Mouse (Mus musculus) stomach, embryonic 15.5 days (tissue): ENCODE measurements at regions not wholly inside any gene's neighbourhood (a gene's known extent, or its start where the extent isn't known, plus 50 kb on each side); places are given as distances from the start of the nearest gene placed in this dataset.

Experiments used
- ATAC-seq: fragments of 200-750 bp; cut with Nextera tagmentation; 2 replicates; pipeline ENCODE4 v1.8.0; 2017; ENCODE audit warnings: low read depth, moderate number of reproducible peaks, moderate TSS enrichment; ENCODE audit not compliant: insufficient read depth, low FRiP score
- H3K27ac ChIP-seq: fragments of 300-500 bp; sonication (generic); 2 replicates; pipeline ENCODE4 v1.5.1; 2015; ENCODE audit warnings: mild to moderate bottlenecking, inconsistent platforms
- H3K27me3 ChIP-seq: fragments of 300-500 bp; sonication (generic); replicated peaks from 2 replicates; pipeline ENCODE4 v1.6.1; 2015; ENCODE audit warnings: inconsistent platforms
- H3K36me3 ChIP-seq: fragments of 300-500 bp; sonication (generic); 2 replicates; pipeline ENCODE4 v1.6.1; 2015; ENCODE audit warnings: inconsistent platforms
- H3K4me1 ChIP-seq: fragments of 300-500 bp; sonication (generic); 2 replicates; pipeline ENCODE4 v1.6.1; 2015; ENCODE audit warnings: inconsistent platforms
- H3K4me2 ChIP-seq: fragments of 300-500 bp; sonication (generic); 2 replicates; pipeline ENCODE4 v1.6.1; 2015; ENCODE audit warnings: mild to moderate bottlenecking, inconsistent platforms
- H3K4me3 ChIP-seq: fragments of 300-500 bp; sonication (generic); replicated peaks from 2 replicates; pipeline ENCODE4 v1.5.1; 2015; ENCODE audit warnings: inconsistent platforms
- H3K9ac ChIP-seq: fragments of 300-500 bp; sonication (generic); 2 replicates; pipeline ENCODE4 v1.6.1; 2015; ENCODE audit warnings: inconsistent platforms
- H3K9me3 ChIP-seq: fragments of 300-500 bp; sonication (generic); 2 replicates; pipeline ENCODE4 v1.6.1; 2016; ENCODE audit warnings: inconsistent platforms
- WGBS: fragments of 180-500 bp; shearing (Covaris S2); methylation state at CpG from one replicate; pipeline ENCODE4 v1.1.7; 2015; 5-methylcytosine and 5-hydroxymethylcytosine counted together

GRCm38 (mm10) chr14:24646239-24646848 is 159.4 kb downstream of the Rps24 start:
- H3K9ac ChIP-seq = no peak overlapping the region
- 81% methylated on average over 6 of the region's 6 CpGs for WGBS
- H3K27ac ChIP-seq = no peak overlapping the region
- H3K9me3 ChIP-seq = no peaks in the 10 kb centered on the region
- H3K4me1 ChIP-seq = 0 out of 2 replicates have a peak, but pooled peaks cover 3% of the 10 kb centered on the region
- H3K36me3 ChIP-seq = no peaks in the 10 kb centered on the region
- no peak overlapping the region for H3K4me2 ChIP-seq
- no peak overlapping the region for H3K4me3 ChIP-seq
- ATAC-seq = no peak
- H3K27me3 ChIP-seq = no peaks in the 10 kb centered on the region

GRCm38 (mm10) chr14:24647722-24648121 is 160.8 kb downstream of the Rps24 start:
- H3K4me3 ChIP-seq = no peak overlapping the region
- no peak overlapping the region for H3K9ac ChIP-seq
- WGBS = 80% methylated on average over 4 of the region's 4 CpGs
- H3K27ac ChIP-seq = no peak overlapping the region
- H3K4me2 ChIP-seq = no peak overlapping the region
- H3K9me3 ChIP-seq = no peaks in the 10 kb centered on the region
- H3K27me3 ChIP-seq = no peaks in the 10 kb centered on the region
- 0 out of 2 replicates have a peak, but pooled peaks cover 3% of the 10 kb centered on the region for H3K4me1 ChIP-seq
- ATAC-seq = no peak
- H3K36me3 ChIP-seq = no peaks in the 10 kb centered on the region

DNA sequence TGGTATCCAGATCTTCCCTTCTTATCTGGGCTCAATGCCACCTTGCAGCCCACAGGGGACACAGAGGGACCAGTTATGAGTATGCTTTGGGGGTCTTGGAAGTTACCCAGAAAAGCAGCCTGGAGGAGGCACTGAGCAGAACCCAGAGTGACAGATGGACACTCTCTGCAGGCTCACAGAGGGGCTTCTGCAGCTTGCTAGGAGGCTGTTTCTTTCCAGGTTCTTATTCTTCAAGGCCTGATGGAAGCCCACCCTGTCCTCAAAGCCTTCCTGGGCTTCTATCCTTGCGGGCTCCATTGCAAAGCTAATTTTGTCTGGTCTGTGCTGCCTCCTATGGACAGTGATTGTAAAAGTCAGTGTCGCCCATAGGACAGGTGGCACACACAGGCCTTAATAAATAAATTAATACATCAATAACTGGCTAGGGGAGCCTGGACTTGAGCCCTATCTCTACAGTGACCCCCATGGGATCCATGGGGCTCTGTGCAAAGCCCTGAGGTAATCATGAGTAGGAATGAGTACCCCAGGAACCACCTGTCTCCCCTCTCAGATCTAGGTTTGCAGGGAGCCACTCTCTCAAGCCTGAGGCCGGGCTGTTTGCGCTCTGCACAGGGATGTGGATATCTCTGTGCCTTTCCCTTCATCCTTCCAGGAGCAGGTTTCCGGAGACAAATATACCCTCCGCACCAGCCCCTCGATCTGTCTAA is 163.4 kb downstream of the Rps24 start:
- H3K9ac ChIP-seq = no peak overlapping the region
- H3K27ac ChIP-seq = no peak overlapping the region
- H3K4me2 ChIP-seq = 0 out of 2 replicates have a peak overlapping the region, but pooled peaks have one; percentile 2
- ATAC-seq = no peak
- 0 out of 2 replicates have a peak, but pooled peaks cover 3% of the 10 kb centered on the region for H3K4me1 ChIP-seq
- H3K36me3 ChIP-seq = no peaks in the 10 kb centered on the region
- H3K9me3 ChIP-seq = no peaks in the 10 kb centered on the region
- H3K4me3 ChIP-seq = no peak overlapping the region
- 44% methylated on average over 7 of the region's 7 CpGs for WGBS
- H3K27me3 ChIP-seq = no peaks in the 10 kb centered on the region

DNA sequence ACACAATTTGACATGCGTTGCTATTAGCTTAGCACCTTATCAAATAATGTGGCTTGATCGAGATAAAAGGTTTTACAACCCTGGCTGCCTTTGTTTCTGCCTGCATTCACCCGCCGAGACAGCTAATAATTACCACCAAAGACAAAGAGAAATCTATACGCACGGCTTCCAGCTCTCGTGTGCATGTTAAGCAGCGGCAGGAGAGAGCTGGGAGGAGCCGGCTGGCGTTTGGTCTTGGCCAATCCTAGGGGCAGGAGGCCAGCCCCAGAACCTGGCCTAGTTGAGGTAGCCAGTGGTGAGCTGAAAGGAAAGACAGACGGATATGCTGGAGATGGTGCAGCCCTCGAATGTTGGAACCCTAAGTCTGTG is 164.0 kb downstream of the Rps24 start:
- Histone ChIP-seq H3K4me1 (0 out of 2 replicates have a peak, but pooled peaks cover 3% of the 10 kb centered on the region), H3K4me3 (no peak overlapping the region), H3K4me2 (0 out of 2 replicates have a peak overlapping the region, but pooled peaks have one; percentile 2), H3K27me3 (no peaks in the 10 kb centered on the region), H3K9ac (no peak overlapping the region), H3K27ac (no peak overlapping the region), H3K36me3 (no peaks in the 10 kb centered on the region), H3K9me3 (no peaks in the 10 kb centered on the region)
- ATAC-seq = no peak
- WGBS = 34% methylated on average over 12 of the region's 12 CpGs

DNA sequence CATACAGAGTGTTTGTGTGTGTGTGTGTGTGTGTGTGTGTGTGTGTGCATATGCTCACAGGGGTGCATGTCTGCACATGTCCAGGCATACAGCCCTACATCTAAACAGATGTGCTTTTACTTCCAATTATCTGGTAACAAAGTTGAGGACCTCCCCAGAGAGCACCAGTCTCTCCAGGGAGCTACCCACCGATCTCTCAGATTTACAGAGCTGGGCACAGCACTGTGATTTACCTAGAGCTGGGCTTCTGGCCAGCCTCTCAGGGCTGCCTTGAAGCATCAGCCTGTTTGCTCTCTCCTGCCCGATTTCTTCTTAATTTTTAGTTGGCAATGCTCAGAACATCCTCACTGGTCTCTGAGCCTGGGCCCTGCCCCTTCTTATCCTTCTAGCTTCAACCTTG is 165.7 kb downstream of the Rps24 start:
- Histone ChIP-seq H3K27me3 (no peaks in the 10 kb centered on the region), H3K4me3 (no peak overlapping the region), H3K4me1 (0 out of 2 replicates have a peak, but pooled peaks cover 3% of the 10 kb centered on the region), H3K36me3 (no peaks in the 10 kb centered on the region), H3K9ac (no peak overlapping the region), H3K4me2 (no peak overlapping the region), H3K27ac (no peak overlapping the region), H3K9me3 (no peaks in the 10 kb centered on the region)
- 66% methylated on average over 2 of the region's 2 CpGs for WGBS
- ATAC-seq = no peak

- H3K4me3 ChIP-seq = no peak overlapping the region
Observed at GRCm38 (mm10) chr14:24655580-24655979, 168.7 kb downstream of the Rps24 start.

GRCm38 (mm10) chr14:24661797-24662196 is 174.9 kb downstream of the Rps24 start:
- H3K4me3 ChIP-seq = no peak overlapping the region
- no peak overlapping the region for H3K9ac ChIP-seq
- 59% methylated on average over 2 of the region's 2 CpGs for WGBS
- H3K9me3 ChIP-seq = no peaks in the 10 kb centered on the region
- no peaks in the 10 kb centered on the region for H3K27me3 ChIP-seq
- no peak overlapping the region for H3K27ac ChIP-seq
- H3K36me3 ChIP-seq = no peaks in the 10 kb centered on the region
- H3K4me1 ChIP-seq = no peaks in the 10 kb centered on the region
- ATAC-seq = no peak
- no peak overlapping the region for H3K4me2 ChIP-seq

More at GRCm38 (mm10) chr14:24655580-24655979, 168.7 kb downstream of the Rps24 start:
- H3K9me3 ChIP-seq = no peaks in the 10 kb centered on the region
- 0 out of 2 replicates have a peak, but pooled peaks cover 3% of the 10 kb centered on the region for H3K4me1 ChIP-seq
- no peaks in the 10 kb centered on the region for H3K36me3 ChIP-seq
- no peaks in the 10 kb centered on the region for H3K27me3 ChIP-seq
- no peak overlapping the region for H3K27ac ChIP-seq
- 43% methylated on average over 9 of the region's 9 CpGs for WGBS
- H3K4me2 ChIP-seq = no peak overlapping the region
- no peak for ATAC-seq
- no peak overlapping the region for H3K9ac ChIP-seq

DNA sequence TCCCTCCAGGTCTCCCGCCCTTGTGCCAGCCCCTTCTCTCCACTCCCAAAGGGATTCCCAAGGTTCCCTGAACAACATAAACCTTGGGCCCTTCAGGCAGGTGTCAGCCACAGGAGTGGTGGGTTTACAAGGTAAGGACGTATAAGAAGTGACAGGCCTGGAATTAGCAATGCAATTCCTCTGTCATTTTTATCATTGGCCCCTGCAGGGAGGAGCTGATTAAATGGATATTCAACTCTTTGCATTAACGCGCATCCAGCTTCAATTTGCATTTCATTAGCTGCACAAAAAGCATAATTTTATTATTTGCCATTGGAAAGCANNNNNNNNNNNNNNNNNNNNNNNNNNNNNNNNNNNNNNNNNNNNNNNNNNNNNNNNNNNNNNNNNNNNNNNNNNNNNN is 178.3 kb downstream of the Rps24 start:
- Histone ChIP-seq H3K9me3 (no peaks in the 10 kb centered on the region), H3K27me3 (no peaks in the 10 kb centered on the region), H3K27ac (no peak overlapping the region), H3K4me1 (no peaks in the 10 kb centered on the region), H3K9ac (no peak overlapping the region), H3K4me2 (no peak overlapping the region), H3K4me3 (no peak overlapping the region), H3K36me3 (no peaks in the 10 kb centered on the region)
- 86% methylated on average over 4 of the region's 4 CpGs for WGBS
- no peak for ATAC-seq
